Mouse (Mus musculus) activated CD4-positive, CD25-positive, alpha-beta regulatory T cell, adult 4 months (primary cell): ENCODE results near the gene Adh4. TPM values are rescaled to one million over a fixed set of nuclear protein-coding genes. Genes with fewer than 3 reads are reported as not detected.
"Not testable (repeated sequence)": the region's sequence is repeated elsewhere in the genome, so short reads cannot be mapped to it uniquely, and the experiment has no call there.

Source experiments
- ATAC-seq: one replicate; pipeline ENCODE4 v1.8.0; 2017
- polyA plus RNA-seq, 2 experiments: library from polyadenylated mRNA; unstranded; fragments of 100-300 nt; shearing (Covaris generic); gene quantifications; one replicate each; pipeline ENCODE4 v1.2.1; 2017

The Adh4 gene
- polyA plus RNA-seq: under 1 TPM; 0.25 to 0.38 TPM

DNA sequence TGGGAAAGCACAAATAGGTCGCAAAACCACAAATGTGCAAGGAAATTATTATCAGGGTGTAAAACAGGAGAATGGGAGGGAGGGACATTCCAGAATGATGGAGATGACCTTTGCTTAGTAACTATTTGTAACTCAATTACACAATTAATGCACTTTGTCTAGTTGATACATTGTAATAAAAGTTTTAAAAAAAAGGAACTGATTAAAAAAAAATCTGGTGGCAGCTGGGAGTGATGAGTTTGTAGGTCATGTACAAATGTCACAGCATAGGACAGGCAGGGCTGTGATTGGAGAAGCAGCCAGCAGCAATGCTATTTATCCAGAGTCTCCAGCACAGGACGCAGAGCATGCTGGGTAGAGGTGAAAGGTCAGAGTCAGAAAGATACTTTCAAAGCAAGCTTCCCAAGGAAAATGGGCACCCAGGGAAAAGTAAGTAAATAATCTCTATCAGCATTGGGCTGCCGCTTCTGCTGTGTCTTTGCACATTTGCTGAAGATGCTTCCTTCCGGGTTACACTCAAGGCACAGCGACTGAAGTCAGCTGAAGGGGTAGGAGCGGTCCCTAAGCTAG, at the start of gene Adh4:
Gene Adh4, plus strand, starts transcription at position 346 of the 570 bp plus-strand sequence.
- no peak for ATAC-seq

DNA sequence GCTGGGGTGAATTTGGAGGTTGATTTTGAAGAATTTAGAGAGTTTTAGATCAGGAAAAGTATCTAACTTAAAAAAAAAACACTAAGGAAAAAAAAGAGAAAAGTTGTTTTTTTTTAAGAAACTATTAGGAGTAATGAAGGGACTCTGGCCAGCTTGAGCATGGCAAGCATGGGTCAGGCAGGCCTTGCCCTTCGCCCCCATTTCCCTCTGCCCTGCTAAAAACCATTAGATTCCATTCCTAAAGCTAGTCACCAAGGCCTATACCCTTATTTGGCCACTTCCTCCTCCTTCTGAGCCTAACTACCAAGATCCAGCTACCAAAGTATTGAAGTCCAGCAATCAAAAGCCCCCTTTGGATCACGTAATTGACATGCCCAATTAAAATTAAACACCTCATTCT, 49.1 kb upstream of the Adh4 start:
- no peak for ATAC-seq

DNA sequence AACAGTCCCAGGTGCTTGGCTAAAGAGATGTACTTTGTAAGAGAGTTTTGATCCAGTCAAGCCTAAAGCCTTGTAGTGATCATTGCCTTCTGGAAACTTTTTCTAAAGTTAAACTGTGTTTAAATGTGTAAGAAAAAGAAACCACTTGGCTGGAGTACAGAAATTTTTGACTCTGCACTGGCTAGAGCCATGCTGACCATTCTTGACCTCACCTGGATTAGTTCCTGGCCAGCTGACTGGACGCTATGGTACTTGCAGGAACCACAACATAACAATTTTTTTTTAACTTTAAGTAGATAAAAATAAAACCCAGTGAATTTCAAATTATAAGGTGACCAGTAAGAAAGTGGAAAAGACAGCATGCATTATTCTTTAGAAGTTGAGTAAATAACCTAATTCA, 45.7 kb upstream of the Adh4 start:
- ATAC-seq: no peak

DNA sequence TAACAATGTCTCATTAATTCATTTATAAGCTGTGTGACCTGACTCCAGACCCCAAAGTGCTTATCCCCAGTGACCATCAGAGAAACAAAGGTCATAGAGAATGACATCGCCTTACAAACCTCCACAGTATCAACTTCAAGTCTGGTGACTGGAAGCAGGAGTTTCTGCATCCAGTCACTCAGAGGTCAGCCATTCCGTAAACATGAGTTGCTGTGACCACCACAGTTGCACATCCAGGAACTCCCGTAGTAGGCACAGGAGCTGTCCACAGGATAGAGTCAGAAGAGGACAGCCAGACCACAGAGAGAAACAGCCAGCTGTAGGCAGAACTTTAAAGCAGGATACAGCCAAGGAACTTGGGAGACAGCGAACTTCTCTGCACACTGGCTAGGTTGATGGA, 45.0 kb upstream of the Adh4 start:
- not testable (repeated sequence) for ATAC-seq

DNA sequence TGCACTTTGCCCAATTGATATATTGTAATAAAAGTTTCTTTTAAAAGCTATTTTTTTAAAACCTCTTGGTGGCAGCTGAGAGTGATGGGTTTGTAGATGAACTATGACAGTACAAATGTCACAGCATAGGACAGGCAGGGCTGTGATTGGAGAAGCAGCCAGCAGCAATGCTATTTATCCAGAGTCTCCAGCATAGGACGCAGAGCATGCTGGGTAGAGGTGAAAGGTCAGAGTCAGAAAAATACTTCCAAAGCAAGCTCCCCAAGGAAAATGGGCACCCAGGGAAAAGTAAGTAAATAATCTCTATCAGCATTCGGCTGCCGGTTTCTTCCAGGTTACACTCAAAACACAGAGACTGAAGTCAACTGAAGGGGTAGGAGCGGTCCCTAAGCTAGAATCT, 41.3 kb upstream of the Adh4 start:
- ATAC-seq: no peak

DNA sequence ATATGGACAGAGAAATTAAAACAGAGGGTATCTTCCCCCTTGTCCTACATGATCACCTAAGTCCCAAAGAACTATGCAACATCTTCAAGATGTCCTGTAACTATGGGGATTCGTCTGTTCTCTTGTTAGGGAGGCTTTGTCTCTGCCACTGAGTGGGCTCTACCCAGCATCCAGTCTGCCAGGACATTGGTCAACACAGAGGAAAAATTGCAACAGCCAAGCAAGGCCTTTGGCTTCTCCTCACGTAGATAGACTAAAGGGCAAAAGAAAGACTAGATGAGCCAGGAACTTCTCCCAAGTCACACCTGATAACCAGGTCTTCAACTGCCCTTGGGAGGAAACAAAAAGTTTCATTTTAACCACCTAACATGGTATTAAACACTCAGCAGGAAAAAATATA, 40.1 kb upstream of the Adh4 start:
- ATAC-seq: no peak

DNA sequence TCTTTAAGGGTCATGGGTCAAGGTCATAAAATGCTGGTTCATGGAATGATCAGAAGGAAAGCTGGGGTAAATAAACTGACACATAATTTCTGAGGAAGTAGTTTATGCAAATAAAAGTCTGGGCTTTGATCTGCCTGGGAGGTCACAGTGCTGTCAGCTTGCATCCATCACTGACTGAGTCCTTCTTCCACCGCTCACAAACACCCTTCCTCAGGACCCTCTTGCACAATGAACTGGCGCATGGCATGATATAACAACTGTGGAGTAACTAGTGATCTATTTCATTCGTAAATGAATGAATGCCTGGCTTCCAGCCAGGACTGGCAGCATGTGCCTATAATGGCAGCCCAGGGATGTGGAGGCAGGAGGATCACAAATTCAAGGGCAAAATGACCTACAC, 34.1 kb upstream of the Adh4 start:
- ATAC-seq: no peak

DNA sequence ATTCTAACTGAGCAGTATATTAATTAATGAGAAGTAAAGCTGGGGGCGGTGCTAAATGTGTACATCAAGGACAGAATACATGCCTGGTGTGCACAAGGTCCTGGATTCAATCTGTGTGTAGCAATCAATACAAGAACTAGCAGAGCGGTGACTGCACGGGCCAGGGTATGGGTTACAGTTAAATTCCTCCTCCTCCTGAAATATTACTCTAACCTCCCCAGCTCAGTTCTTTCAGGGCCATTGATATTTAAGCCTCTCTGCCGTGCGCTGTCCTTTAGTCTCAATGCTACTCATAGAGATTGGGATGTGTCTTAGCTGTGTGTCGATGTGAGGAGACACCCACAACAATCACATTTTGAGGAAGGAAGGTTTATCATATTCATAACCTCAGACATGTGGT, 28.1 kb upstream of the Adh4 start:
- no peak for ATAC-seq

DNA sequence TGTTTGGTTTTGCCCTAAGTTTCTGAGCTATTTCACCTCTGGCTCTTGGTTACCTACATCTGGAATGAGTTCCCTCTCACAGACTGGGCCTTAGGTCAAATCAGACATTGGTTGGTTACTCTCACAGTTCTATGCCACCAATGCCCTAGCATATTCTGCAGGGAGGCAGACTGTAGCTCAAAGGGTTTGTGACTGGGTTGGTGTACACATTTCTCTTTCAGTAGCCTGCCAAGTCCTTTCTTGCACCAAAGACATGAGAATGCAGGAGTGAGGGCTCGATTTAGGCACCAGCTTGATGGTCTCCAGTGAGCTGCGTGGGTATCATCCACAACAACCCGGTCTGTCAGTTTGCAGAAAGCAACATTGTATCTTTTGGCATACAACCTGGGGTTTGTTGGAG, 10.4 kb upstream of the Adh4 start:
- ATAC-seq: no peak

DNA sequence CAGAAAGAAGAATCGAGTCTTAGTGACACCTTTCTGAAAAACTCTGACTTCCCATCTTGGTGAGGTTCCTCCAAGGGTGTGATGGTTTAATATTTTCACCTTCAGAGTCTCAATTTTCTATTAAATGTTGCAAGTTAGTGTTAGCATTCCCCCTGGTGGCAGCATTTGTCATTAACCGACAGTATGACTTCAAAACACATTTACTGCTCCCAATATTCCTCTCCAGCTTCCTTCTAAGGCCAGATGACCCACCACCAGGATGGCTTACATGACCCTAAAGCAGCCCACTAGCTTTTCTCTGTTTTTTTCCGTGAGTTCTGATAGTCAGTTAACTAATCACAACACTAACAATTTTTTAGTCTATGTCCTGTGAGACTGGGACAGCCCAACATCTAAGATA, 9.9 kb upstream of the Adh4 start:
- no peak for ATAC-seq

DNA sequence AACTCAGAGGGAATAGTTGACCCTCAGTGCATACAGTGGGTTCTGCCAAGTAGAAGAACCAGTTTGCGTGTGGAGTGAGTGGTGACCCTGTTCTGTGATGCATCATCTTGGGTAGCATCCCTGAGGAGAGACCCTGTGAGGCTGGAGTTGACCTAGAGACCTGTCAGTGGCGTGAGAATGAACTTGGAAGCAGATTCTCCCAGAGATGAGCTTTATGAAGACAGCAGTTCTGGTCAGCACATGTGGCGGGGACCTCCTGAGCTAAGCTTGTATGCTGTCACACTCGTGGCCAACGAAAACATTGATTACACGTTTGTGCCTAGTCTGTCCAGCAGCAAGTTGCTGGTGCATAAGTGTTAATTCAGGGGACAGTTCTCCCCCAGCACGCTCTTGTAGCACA, 9.4 kb upstream of the Adh4 start:
- ATAC-seq: no peak

DNA sequence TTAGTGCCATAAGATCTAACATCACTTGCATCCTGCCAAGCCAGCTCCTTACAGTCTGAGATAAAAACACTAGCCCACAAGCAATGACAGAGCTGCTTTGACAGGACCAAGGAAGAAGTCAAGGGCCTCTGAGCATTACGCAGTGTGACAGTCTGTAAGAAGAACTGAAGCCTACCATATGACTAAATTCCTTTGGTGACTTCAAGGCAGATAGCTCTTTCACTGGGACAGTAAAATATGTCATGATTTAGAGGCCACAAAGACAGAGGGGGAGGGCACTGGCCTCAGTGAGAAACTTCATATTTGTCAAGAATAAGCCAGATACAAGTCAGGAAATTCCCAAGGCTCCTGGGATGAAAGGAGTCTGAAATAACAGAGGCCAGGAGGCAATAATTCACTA, 7.3 kb upstream of the Adh4 start:
- ATAC-seq: no peak

DNA sequence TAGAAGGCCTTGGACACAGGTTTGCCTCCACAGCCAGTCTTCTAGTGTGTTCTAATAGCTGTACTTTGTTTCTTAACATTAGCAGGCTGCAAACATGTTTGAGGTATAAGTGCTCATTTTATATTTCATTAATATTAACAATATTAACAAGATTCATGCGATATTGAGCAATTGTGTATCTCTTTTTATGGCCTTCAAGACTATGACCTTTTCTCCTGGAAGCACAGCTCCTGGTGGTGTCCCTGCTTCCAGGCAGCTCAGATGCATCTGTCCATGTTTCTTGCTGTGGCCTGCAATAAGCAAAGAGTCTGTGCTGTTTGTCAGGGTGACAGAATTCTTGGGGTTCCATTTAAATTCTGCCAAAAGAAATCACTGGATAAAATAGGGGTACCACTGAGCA, 5.7 kb upstream of the Adh4 start:
- ATAC-seq: no peak

DNA sequence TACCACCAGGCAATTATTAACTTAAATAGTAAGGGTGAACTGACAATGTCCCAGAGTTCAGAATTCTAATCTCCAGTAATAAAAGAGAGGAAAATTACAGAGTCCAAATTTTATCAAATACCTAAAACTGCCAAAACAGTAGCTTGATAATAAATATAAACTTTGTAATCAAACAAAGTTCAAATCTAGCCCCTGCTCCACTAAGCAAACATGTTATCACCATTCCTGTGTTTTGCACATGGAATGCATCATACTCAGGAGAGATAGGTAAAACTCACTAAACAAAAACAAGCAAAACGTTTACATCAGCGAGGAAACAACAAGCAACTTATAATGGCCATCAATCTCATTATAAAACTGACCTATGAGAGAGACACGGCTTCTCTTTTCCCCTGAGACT, 5.1 kb upstream of the Adh4 start:
- ATAC-seq: no peak

DNA sequence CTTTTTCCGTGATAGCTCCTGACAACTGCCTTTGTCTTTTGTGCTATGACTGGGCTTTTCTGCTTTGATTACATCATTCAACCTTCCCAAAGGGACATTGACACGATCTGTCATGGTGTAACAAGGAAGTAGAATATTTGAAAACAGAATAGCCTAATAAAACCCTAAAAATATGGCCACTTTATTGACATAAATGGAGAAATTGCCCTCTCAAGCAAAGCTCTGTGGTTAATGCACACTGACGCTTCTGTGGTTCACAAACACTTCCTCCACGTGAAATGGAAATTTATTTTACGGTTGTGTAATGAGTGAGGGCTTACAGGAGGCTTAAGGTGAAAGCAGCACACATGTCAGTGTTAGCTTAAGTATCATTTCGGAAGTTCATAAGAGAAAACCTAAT, 4.1 kb downstream of the Adh4 start:
- peak; percentile 77 for ATAC-seq

DNA sequence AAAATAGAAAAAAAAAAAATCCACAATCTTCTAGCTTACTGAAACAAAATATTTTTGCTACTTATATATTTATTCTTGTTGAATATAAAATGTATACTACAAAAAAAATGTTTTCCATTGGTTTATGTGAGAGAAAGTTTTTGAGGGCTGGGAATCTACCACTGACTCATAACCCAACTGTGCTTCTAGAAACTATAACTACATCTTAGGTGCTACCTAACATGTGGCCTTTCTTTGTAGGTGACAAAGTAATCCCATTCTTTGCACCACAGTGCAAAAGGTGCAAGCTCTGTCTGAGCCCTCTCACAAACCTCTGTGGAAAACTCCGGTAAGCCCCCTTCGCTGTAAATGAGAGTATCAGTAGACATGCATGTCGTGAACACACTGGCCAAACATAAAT, 5.1 kb downstream of the Adh4 start:
- peak; percentile 41 for ATAC-seq

DNA sequence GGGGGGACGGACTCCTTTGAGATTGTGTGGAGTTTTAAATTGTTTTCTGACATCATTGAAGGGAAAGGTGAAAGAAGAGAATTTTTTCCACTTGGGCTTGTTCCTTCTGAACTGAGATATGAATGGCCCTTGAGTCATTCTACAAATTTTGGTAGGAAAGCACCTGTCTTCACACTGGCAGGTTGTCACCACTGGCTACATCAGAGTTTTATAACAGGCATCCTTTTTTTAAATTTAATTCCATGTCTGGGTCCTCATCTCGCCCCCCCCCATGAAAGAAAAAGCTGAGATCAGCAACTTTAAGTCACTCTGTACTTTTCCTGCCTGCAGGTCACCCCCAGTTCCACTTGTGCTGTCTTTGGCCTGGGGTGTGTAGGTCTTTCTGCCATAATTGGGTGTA, 8.4 kb downstream of the Adh4 start:
- ATAC-seq: peak; percentile 26

DNA sequence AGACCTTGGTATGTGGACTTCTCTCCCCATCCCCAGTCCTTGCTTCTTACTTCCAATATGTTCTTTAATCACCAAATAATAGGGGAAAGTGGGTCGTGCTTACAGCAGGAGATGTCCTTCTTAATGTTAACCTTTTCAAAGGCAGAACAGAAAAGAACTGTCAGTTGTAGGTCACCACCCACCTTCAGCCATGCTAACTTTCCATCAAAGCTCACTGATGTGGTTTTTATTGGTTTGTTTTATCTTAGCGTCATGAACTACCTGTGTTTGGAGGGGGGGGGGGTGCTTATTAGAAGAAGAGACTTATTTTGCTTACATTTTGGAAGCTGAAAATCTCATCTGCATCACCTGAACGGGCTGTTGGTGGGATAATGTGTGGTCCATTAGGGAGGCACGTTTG, 9.0 kb downstream of the Adh4 start:
- ATAC-seq: peak; percentile 45

DNA sequence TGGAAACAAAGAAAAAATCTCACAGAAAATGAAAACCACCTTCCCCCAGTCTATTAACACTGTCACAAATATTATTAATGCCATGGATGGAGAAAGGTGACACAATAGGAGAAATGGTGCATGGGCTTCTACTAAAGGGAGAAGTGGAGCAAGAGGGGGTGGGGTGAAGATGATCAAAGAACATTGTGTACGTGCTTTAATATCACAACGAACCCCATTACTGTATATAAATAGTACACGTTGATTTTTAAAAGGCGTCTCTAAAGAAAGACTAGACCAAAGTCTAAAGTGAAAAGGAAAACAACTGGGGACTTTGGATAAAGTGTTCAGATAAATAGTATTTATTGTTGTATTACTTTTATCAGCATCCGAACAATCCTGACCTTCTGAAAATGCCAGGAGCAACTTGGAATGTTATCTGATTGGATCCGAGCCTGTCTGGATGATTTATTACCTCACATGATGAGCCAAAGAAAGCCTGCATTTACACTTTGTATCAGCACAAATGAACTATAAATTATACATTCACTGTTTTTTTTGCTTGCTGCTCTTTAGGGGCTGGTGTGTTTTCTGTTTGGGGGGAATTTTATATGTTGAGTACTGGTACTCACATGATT, 15.2 kb downstream of the Adh4 start:
- no peak for ATAC-seq

DNA sequence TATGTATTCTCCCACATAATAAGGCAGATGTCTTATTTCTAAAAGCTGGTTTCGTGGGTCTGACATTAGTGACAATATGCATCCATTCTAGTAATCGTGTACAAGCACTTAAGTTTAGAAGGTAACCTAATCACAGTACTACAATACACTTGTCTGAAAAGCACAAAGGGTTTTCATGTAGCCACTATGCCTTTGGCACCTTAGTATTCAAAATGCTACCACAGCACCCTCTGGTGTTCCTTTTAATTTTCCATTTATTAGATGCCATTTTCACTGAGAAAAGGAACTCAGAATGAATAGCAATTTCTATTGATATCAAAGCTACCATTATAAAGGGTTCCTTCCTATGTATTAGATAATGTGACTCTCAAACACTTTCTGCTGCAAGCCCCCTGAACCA, 16.6 kb downstream of the Adh4 start:
- peak; percentile 85 for ATAC-seq

DNA sequence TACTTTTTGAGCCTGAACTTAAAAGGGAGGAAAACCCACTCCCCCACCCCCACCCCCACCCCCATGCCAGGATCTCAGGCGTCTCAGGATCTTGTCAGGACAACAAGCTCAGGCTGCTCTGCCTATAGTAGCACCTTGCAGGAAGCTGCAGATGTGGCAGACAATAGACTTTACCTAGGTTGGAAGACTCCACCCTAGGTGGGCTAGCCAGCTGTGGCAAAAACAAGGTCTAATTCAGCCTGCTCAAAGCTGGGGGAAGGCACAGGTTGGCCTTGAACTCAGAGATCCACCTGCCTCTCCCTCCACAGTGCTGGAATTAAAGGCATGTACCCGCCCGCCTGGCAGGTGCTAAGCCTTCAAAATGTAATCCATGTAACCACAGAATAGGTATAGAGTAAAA, 23.4 kb downstream of the Adh4 start:
- ATAC-seq: no peak

DNA sequence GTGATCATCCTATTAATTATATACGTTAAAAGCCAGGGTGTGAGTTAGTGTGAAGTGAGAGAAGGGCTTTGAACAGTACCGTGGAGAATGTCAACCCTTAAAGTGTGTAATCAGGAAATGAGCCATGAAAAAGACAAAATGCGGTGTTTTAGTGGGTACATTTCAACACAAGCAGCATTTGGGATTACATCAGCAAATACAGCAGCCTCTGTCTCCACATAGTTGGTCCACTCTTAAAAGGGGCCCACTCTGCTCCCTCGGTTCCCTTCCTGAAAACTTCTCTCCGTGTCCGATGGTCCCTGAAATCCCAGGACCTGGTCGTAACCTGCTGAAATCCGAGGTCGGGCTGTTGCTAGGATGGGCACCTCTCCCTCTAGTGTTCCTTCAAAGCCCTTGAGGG, 26.9 kb downstream of the Adh4 start:
- ATAC-seq: no peak

DNA sequence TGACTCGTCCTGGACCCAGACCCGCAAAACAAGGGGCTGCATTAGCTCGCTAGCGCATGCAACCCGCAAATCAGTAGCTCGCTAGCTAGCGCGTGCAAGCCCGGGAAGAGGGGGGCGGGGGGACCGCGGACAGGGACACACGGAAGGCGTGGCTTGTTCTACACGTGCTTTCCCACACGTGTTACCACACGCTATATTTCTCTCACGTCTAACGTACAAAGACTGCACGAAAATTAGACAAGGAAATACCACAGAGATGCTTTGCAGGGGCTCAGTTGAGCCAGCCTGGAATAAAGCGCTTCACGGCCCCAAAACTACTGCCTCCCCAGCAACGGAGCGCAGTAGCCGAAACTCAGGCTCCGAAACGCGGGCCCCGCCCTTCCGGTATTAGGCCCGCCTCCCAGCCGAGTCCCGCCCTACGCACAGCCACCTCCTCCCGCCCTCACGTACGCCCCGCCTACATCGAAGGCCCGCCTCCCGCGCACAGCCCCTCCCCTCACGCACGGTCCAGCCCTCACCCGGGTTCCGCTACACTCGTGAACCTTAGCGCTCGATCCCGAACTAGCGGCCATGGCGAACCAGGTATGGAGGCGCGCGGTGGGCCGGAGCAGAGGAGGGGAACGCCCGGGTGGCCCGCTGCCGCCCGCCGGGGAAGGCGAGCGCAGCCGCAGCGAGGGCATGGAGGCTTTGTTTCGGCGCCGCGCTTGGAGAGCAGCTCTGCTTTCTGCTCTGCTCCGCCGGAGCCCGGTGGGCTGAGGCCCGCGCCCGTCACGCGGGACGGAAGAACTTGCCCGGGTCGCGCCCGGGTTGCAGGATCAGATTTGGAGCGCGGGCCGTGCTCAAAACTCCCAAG, 27.6 kb downstream of the Adh4 start, which contains the start of gene Adh5:
Gene Adh5, plus strand, starts transcription at position 482 of the 853 bp plus-strand sequence.
- ATAC-seq: peak; percentile 96

DNA sequence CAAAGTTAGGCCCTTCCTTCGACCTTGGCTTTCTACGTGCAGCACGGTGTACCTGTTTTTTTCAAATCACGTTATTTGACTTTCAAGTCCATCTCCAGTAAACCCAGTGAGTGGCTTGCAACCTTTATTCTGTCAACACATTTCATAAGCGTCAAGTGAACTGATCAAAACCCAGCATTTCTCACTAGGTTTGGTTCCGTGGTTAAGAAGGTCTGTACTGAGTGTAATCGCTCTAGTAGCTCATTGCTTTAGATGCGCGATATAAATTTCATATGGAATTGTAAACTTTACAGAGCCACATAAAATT, 28.2 kb downstream of the Adh4 start:
- ATAC-seq: no peak
